Mouse (Mus musculus) limb, embryonic 10.5 days (tissue): ENCODE data around the gene Syt16. TPM values are rescaled to one million over a fixed set of nuclear protein-coding genes. Genes with fewer than 3 reads are reported as not detected.

Experiments used
- DNase-seq: peaks from one replicate; pipeline ENCODE4 v3.0.0-alpha.2; 2017; ENCODE audit warnings: low spot score
- H3K27ac ChIP-seq: fragments of 300-500 bp; sonication (generic); 2 replicates; pipeline ENCODE4 v1.5.1; 2016; ENCODE audit warnings: mild to moderate bottlenecking
- H3K27me3 ChIP-seq: fragments of 300-500 bp; sonication (generic); 2 replicates; pipeline ENCODE4 v1.6.1; 2016; ENCODE audit warnings: low read depth, mild to moderate bottlenecking; ENCODE audit not compliant: poor library complexity, severe bottlenecking
- H3K36me3 ChIP-seq: fragments of 300-500 bp; sonication (generic); 2 replicates; pipeline ENCODE4 v1.6.1; 2016; ENCODE audit warnings: mild to moderate bottlenecking, moderate library complexity
- H3K4me1 ChIP-seq: fragments of 300-500 bp; sonication (generic); 2 replicates; pipeline ENCODE4 v1.6.1; 2016
- H3K4me3 ChIP-seq: fragments of 300-500 bp; sonication (generic); 2 replicates; pipeline ENCODE4 v1.5.1; 2016; ENCODE audit warnings: mild to moderate bottlenecking, moderate library complexity
- H3K9me3 ChIP-seq: fragments of 300-500 bp; sonication (generic); replicated peaks from 2 replicates; pipeline ENCODE4 v1.6.1; 2016; ENCODE audit warnings: mild to moderate bottlenecking
- WGBS: fragments of 180-500 bp; shearing (Covaris S2); methylation state at CpG from one replicate; pipeline ENCODE4 v1.1.7; 2016; 5-methylcytosine and 5-hydroxymethylcytosine counted together
- polyA plus RNA-seq: library from polyadenylated mRNA; unstranded; fragments of >200 nt; fragmentation: Nextera tagmentation; extraction: Ambion mirVana; gene quantifications from 2 replicates; pipeline ENCODE4 v1.2.1, GENCODE M21; 2016

Gene Syt16
- polyA plus RNA-seq, result 0.40 and 1.7 TPM in 2 replicates

DNA sequence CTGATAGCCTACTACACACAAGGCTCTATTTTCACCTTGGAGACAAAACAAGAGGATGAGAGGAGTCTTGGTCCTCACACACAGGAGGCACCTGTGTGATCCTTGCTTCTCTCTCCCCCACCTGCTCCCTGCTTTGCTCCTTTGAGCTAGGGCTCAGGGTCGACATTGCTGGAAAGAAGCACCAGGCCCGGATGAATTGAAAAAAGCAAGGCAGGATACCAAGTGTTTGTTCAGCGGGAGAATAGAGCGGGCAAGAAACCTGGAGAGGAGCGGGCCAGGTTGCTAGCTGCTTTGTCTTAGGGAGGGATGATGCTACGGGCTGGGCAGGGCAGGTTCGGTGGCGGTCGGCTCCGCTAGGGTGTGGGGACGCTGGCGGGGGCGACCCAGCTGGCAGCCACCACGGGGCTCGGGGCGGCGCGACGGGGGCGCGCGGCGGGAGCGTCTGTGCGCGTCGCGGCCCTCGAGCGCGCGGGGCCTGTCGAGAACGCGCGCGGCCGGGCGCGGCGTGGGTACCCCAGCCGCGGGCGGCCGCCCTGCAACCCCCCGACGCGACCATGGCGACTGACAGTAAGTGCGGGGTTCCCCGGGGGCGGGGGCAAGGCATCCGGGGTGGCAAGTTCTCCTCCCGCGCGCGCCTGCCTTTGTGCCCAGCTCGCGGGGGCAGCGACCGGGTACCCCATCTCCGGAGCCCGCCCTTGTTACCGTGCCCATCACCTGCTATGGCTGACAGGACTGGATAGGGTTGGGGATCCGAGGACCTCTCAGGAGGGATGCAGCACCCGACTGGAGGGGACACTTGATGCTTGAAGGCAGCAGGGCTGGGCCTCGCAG lies at the start of gene Syt16:
Syt16 (plus strand) TSS at position 365 of the 831 bp plus-strand sequence.
- Histone ChIP-seq H3K27ac (peak within 1 kb of the TSS; percentile 79), H3K36me3 (no peaks in the 10 kb centered on the region), H3K4me3 (peak within 1 kb of the TSS; percentile 68), H3K27me3 (peaks cover 49% of the 10 kb centered on the region), H3K9me3 (no peaks in the 10 kb centered on the region), H3K4me1 (peaks cover 12% of the 10 kb centered on the region)
- 2% methylated on average over 65 of the region's 67 CpGs for WGBS
- peak; percentile 53 for DNase-seq

DNA sequence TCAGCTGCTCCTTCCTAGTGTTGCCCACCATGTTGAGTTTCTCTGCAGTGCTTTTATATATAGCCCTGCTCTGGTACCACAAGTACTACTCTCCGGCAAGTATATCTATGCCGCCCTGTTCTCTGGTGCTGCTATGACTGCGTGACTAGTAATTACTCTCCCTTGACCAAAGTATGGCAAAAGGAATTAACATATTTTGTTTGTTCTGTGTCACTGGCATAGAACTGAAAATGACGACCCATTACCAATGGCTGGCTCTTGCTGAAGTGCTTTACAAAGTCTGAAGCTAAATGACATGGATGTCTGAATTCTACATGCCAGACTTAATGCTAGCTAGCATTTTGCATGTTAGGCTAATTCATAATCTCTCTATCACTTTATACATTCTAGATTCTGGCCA lies 49.0 kb upstream of the Syt16 start:
- Histone ChIP-seq H3K36me3 (peaks cover 48% of the 10 kb centered on the region), H3K4me1 (peaks cover 8% of the 10 kb centered on the region), H3K9me3 (no peaks in the 10 kb centered on the region), H3K27ac (no peak overlapping the region), H3K4me3 (no peak overlapping the region), H3K27me3 (peaks cover 28% of the 10 kb centered on the region; the same call in 1 of the 2 replicates)
- no peak for DNase-seq
- WGBS, result 94% methylated on average over 4 of the region's 4 CpGs

DNA sequence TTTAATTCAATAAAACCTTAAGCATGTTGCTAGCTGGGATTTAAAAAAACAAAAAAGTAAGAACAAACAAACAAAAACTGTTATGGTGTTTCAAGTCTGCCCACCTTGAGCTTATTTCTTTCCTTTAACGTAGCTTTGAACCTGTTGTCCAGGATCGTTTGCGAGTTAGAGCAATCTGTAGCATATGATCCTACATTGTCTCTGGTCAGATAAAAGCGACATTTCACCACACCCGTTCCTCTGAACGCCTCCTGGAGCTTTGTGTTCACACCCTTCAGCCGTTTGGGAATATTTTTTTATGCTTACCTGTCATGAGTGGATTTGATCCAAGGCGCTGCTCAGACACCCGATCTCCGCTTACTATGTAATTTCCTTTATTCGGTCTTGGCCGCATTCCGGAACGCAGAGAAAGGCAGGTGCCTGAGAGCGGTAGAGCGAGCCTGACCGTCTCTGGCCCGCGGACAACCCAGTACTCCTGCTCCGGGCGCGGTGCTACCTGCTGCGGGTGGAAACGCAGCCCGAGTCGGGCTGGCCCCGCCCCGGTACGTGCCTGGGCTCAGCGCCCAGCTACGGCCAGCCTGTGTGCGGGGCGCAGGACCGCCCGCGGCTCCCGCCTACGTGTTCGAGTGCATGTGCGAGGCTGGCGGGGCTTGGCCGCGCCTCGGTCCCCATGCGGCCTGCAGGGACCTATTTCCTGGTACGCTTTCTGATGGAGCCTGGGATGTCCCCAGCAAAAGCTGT lies 48.0 kb upstream of the Syt16 start:
- DNase-seq, result peak; percentile 60
- Histone ChIP-seq H3K4me1 (peaks cover 10% of the 10 kb centered on the region), H3K9me3 (no peaks in the 10 kb centered on the region), H3K36me3 (peaks cover 37% of the 10 kb centered on the region), H3K4me3 (peak overlapping the region; percentile 46), H3K27me3 (peaks cover 32% of the 10 kb centered on the region; the same call in 1 of the 2 replicates), H3K27ac (peak overlapping the region; percentile 71)
- 9% methylated on average over 46 of the region's 46 CpGs for WGBS

DNA sequence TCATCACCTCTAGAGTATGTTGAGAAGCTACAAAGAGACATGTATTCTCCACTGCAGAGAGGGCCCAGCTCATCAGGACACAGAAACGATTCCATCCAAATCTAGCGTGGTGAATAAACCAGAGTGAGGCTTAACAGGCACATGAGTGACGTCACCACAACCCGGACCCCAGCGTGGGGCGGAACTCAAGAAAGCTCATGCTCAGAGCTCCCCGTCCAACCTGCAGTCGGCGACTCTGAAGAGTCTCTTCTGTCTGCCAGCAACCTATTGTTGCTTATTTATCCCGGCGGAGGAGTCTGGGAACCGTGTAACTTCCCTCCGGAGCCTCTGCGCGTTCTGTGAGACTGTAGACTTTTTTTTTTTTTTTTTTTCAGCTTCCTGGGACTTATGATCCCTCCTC lies 44.6 kb upstream of the Syt16 start:
- H3K27ac ChIP-seq, result no peak overlapping the region
- WGBS, result 16% methylated on average over 15 of the region's 15 CpGs
- peaks cover 29% of the 10 kb centered on the region; the same call in 1 of the 2 replicates for H3K27me3 ChIP-seq
- H3K36me3 ChIP-seq, result peaks cover 8% of the 10 kb centered on the region; the same call in 1 of the 2 replicates
- H3K4me3 ChIP-seq, result peak overlapping the region; percentile 45
- H3K9me3 ChIP-seq, result no peaks in the 10 kb centered on the region
- H3K4me1 ChIP-seq, result peaks cover 10% of the 10 kb centered on the region
- peak; percentile 59 for DNase-seq

DNA sequence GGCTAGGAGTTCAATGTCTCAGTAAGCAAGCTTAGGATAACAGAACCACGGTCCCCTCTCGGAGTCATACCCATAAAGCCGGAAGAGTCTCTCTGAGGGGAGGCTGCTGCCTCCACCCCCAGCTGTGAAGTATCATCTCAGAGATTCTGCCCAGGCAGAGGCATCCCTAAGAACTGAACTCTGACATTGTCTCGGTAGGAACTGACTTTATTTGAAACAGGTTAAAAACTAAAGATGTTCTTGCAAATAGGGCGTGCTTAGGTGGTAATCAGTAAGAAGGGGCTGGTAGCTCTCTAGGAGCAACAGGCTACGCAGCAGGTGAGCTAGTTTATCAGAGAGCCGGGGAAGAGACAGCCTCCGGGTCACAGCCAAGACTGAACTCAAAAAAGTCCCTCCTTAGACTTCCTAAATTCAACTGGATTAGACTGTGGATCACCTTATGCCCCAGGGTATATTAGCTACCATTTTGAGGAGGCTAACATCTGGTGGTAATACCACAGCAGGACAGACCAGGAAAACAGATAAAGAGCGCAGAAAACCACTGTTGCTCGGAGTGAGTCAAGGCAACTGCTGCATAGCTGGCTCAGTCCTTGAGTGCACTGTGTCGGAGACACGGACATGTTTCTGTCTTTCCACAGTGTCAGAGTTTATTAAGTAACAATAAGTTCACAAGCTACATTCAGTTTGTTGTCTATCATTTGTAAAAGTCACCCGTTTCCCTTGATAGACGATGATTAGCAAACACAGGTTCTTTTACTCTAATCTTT lies 43.9 kb upstream of the Syt16 start:
- H3K9me3 ChIP-seq, result no peaks in the 10 kb centered on the region
- peaks cover 4% of the 10 kb centered on the region; the same call in 1 of the 2 replicates for H3K36me3 ChIP-seq
- H3K27me3 ChIP-seq, result peaks cover 23% of the 10 kb centered on the region; the same call in 1 of the 2 replicates
- peak overlapping the region; percentile 45 for H3K4me3 ChIP-seq
- peak; percentile 25 for DNase-seq
- peaks cover 10% of the 10 kb centered on the region for H3K4me1 ChIP-seq
- H3K27ac ChIP-seq, result no peak overlapping the region
- WGBS, result 55% methylated on average over 14 of the region's 14 CpGs

DNA sequence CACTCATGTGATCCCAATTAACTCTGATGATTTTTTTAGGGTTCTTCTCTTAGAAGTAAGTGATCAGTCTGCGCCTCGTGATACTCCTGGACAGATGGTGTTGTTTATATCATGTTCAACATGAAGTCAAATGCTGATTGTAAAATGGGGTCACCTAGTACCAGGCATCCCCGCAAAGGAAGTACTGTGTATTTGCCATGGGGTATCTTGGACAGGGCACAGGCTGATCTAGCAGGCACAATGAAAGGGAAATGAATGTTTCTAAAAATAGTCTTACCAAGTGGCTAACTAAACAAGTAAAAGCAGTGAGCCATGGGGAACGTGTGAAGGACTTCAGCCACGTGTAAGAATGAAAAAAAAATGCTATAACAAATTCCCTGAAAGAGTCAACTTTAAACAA lies 42.7 kb upstream of the Syt16 start:
- no peaks in the 10 kb centered on the region for H3K36me3 ChIP-seq
- no peak for DNase-seq
- H3K4me1 ChIP-seq, result peaks cover 5% of the 10 kb centered on the region
- 83% methylated on average over 5 of the region's 5 CpGs for whole genome bisulfite sequencing
- H3K9me3 ChIP-seq, result no peaks in the 10 kb centered on the region
- no peak overlapping the region for H3K27ac ChIP-seq
- H3K27me3 ChIP-seq, result peaks cover 12% of the 10 kb centered on the region; the same call in 1 of the 2 replicates
- H3K4me3 ChIP-seq, result no peak overlapping the region

DNA sequence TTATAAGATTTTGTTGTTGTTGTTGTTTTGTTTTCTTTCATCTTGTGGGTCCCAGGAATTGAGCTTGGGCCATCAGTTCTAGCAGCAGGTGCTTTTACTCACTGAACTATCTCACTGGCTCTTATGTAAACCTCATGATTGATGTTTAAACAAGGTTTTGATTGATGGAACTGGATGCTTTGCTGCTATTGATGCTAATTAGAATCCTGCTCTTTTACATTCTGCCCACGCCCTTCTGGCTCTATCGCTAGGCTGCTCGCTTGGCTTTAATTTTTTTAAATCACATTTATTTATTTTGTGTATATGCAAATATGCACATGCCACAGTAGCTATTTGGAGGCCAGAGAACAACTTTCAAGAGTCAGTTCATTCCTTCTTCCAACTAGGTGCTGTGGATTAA lies 39.8 kb upstream of the Syt16 start:
- DNase-seq, result no peak
- no peaks in the 10 kb centered on the region for H3K9me3 ChIP-seq
- no peaks in the 10 kb centered on the region for H3K36me3 ChIP-seq
- peaks cover 4% of the 10 kb centered on the region; the same call in 1 of the 2 replicates for H3K4me1 ChIP-seq
- H3K27me3 ChIP-seq, result 0 out of 2 replicates have a peak, but pooled peaks cover 5% of the 10 kb centered on the region
- no peak overlapping the region for H3K4me3 ChIP-seq
- no peak overlapping the region for H3K27ac ChIP-seq
- WGBS, result 90% methylated on average over 3 of the region's 3 CpGs

DNA sequence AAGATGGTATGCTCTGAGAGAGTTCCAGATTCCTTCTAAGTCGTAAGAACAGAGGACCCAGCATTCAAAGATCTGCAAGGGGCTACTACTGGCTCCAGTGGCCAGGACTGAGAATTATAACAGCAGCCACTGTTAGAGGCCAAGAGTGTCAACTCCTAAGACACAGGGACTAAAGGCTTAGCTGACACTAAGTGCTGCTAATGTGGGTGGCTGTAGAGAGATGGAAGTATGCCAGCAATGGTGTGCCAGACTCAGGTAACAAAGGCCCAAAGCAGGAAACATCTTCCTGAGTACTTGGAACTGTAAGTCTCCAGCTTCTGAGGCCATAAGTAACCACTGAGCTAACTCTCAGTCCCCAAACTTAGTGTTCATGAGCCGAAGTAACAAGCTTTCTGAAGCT lies 38.6 kb upstream of the Syt16 start:
- Histone ChIP-seq H3K36me3 (no peaks in the 10 kb centered on the region), H3K27me3 (0 out of 2 replicates have a peak, but pooled peaks cover 5% of the 10 kb centered on the region), H3K4me1 (no peaks in the 10 kb centered on the region), H3K9me3 (no peaks in the 10 kb centered on the region), H3K27ac (no peak overlapping the region), H3K4me3 (no peak overlapping the region)
- 83% methylated on average over 2 of the region's 2 CpGs for WGBS
- peak; percentile 6 for DNase-seq

DNA sequence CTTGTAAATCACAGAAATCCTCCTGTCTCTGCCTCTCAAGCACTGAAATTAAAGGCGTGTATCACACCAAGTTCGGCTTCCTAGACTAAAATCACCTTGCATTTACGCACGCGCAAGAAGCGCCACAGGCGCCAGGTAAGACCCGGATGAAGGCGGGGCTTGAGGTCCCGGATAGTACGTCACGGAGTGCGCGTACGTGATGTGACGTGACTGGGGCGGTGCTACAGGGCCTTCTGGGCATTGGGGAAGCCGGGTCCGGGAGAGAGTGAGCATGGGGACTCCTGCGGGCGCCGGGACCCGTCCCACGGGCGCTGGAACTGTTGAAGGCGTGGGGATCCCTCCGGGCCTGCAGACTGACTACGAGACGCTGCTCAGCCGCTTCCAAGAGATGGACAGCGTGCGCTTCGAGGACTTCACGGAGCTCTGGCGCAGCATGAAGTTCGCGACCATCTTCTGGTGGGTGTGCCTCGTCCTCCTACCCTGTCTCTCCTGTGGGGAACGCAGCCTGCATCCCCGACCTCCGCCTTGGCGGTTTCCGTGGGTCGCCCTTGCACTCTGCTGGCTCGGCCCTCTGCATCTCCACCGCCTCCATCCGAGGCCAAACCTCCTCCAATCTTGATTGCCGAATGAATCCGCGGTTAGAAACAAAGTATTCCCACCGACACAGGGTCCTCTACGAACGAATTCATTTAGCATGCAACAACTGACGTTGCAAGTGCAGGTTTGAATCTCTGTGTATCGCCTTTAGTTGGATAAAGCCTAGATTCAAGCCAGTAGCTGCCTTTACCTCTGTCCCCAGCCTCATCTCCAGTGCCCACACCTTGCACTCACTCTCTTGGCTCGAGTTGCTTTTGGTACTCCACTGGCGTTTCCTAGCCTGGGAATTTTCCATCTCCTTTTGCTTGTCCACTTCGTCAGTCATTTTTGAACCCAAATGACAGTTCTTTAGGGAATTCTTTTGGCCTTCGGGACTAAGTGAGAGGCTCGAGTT lies 32.9 kb upstream of the Syt16 start, which contains the start of gene Snapc1:
Snapc1 (plus strand) TSS at position 191 of the 991 bp plus-strand sequence.
- H3K4me1 ChIP-seq, result peaks cover 7% of the 10 kb centered on the region
- H3K9me3 ChIP-seq, result no peaks in the 10 kb centered on the region
- H3K27me3 ChIP-seq, result no peaks in the 10 kb centered on the region
- 2% methylated on average over 60 of the region's 60 CpGs for WGBS
- H3K4me3 ChIP-seq, result peak within 1 kb of the TSS; percentile 86
- peaks cover 26% of the 10 kb centered on the region for H3K36me3 ChIP-seq
- peak within 1 kb of the TSS; percentile 88 for H3K27ac ChIP-seq
- peak; percentile 99 for DNase-seq

DNA sequence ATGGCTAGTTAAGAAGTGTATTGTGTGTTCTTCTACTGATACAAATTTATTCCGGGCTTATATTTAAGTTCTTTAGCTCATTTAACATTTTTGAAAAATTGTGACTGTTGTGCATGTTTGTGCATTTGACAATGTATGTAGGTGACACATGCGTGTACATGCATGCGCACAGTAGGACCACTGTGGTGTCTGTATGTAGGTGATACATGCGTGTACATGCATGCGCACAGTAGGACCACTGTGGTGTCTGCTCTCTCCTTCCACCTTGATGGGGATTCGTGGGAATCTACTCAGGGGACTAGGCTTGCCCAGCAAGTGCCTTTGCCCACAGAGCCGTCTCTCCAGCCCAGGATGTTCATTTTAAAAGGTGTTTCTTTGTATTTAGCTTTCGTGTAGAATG lies 28.3 kb upstream of the Syt16 start:
- no peak overlapping the region for H3K27ac ChIP-seq
- no peaks in the 10 kb centered on the region for H3K27me3 ChIP-seq
- H3K4me1 ChIP-seq, result peaks cover 7% of the 10 kb centered on the region
- DNase-seq, result no peak
- no peak overlapping the region for H3K4me3 ChIP-seq
- peaks cover 3% of the 10 kb centered on the region for H3K9me3 ChIP-seq
- peaks cover 70% of the 10 kb centered on the region for H3K36me3 ChIP-seq
- WGBS, result 96% methylated on average over 8 of the region's 8 CpGs

DNA sequence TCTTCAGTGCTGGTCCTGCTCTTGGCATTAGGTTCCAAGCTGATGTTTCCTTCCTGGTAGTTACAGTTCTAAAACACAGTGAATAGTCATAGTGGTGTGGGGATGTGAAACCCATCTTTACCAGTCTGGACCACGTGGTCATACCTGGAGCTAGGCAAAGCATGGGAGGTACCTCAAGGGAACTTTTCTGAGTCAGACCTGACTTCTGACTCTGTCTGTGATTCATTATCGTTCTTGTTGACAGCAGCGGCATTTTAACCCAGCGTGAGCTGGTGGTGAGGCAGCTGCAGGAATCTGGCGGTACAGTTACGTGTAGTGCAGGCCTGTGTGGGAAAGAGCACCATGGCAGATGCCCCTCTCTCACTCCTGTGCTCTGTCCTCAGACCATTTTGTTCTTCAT lies 22.9 kb upstream of the Syt16 start:
- Histone ChIP-seq H3K4me1 (no peaks in the 10 kb centered on the region), H3K4me3 (no peak overlapping the region), H3K9me3 (peaks cover 3% of the 10 kb centered on the region), H3K36me3 (peaks cover 97% of the 10 kb centered on the region), H3K27me3 (no peaks in the 10 kb centered on the region), H3K27ac (no peak overlapping the region)
- no peak for DNase-seq
- WGBS, result 95% methylated on average over 6 of the region's 6 CpGs
